Mouse (Mus musculus): ENCODE results near the gene Angptl2. TPM values are rescaled to one million over a fixed set of nuclear protein-coding genes. Genes with fewer than 3 reads are reported as not detected.
"Not testable (repeated sequence)": the region's sequence is repeated elsewhere in the genome, so short reads cannot be mapped to it uniquely, and the experiment has no call there.

Gene Angptl2
- polyA plus RNA-seq, 1 experiment = 15.1 TPM

DNA sequence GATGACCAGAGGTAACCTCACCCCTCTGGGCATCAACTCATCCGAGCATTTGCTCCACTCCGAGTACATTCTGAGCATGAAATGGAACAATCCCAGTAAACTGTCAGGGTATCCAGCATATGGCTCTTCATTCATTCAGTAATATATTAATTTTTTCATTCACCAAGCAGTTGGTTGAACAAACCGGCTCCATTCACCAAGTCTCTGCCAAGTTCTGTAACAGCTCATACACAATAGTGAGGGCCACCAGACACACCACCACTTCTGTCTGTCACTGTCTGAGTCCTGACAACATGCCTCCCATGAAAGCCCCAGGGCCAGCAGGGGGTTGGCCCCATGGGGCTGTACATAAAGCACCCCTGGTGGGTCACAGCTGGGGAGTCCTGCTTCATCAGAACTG lies 25.9 kb upstream of the Angptl2 start:
- TF ChIP-seq POLR2A (IDR thresholded peaks at IDR 0.05; ENCODE audit: borderline replicate concordance, low read depth, low read length) (no peak), CTCF (IDR thresholded peaks at IDR 0.05; ENCODE audit: low read depth, low read length) (no peak)
- Histone ChIP-seq H3K4me3 (ENCODE audit: insufficient read depth, low read length) (no peak overlapping the region), H3K27ac (ENCODE audit: insufficient read depth, low read depth, low read length) (no peak overlapping the region), H3K4me1 (ENCODE audit: control insufficient read depth, insufficient read depth, low read length) (no peaks in the 10 kb centered on the region)

DNA sequence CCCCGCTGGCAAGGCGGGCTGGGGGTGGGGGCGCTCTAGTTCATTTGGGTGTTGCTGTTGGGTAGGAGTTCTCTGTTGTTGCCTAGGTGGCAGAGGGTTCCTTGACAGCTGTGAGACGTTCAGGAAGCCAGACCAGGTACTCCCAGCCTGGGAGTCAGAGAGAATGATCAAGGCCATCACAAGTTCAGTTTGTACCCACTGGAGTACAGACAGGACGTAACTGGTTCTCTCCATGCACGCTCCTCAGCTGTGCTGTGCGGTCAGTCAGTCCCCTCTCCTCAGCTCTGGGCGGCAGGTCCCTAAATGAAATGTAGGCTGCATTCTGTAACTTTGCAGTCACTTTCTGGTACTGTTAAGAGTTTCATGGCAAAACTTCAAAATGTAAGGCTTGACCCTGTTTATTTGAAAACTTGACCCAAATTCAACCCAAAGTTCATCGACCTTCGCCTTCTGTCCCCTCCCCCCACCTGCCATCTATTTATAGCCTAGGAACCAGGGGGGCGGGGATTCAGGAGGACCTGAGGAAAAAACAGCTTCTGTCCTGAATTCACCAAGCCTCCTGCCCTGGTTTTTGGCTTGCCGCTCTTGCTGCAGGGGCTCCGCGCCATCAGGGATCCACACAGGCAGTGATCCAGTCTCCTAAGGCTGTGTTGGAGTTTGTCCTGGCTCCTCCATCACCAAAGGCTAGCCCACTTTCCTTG lies 15.4 kb upstream of the Angptl2 start:
- H3K27ac ChIP-seq (ENCODE audit: insufficient read depth, low read depth, low read length) = no peak overlapping the region
- H3K4me1 ChIP-seq (ENCODE audit: control insufficient read depth, insufficient read depth, low read length) = peaks cover 29% of the 10 kb centered on the region
- no peak for TF ChIP-seq POLR2A (IDR thresholded peaks at IDR 0.05; ENCODE audit: borderline replicate concordance, low read depth, low read length)
- TF ChIP-seq CTCF (IDR thresholded peaks at IDR 0.05; ENCODE audit: low read depth, low read length) = no peak
- no peak overlapping the region for H3K4me3 ChIP-seq (ENCODE audit: insufficient read depth, low read length)

DNA sequence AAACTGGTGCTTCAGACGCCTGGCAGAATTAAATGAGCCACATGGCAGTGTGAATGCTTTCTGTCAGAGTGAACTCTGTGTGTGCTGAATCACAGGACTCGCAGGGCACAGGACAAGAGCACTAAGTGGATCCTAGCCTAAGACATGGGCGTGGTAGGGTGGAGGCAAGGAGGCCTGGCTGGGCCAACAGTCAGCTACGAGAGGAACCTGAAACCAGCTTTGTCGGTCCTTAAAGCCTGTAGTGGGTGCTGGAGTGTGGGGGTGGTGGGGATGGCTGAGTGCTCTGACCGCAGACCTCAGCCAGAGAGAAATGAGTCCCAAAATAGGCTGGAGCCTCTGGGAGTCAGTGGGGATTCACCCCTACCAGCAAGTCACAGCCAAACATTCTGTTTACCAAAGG lies 12.6 kb upstream of the Angptl2 start:
- Histone ChIP-seq H3K4me1 (ENCODE audit: control insufficient read depth, insufficient read depth, low read length) (peaks cover 55% of the 10 kb centered on the region), H3K4me3 (ENCODE audit: insufficient read depth, low read length) (no peak overlapping the region), H3K27ac (ENCODE audit: insufficient read depth, low read depth, low read length) (peak overlapping the region; percentile 58)
- TF ChIP-seq CTCF (IDR thresholded peaks at IDR 0.05; ENCODE audit: low read depth, low read length) = no peak
- no peak for TF ChIP-seq POLR2A (IDR thresholded peaks at IDR 0.05; ENCODE audit: borderline replicate concordance, low read depth, low read length)

DNA sequence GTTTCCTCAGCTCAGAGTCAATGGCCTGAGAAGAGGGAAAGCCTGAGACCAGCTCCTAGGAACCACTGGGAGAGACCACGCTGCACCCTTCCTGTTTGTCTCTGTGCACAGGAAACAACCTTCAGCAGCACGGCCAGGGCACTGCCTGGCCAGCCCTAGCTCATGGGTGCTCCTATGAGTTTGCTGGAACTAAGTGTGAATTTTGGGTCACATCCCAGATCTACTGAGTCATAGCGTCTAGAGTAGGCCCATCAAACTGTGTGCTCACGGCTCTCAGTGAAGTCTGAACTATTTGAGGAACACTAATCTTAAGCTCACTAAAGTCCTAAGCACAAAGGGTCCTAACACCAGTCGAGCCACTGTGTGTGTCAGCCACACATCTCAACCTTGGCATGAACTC lies 10.9 kb upstream of the Angptl2 start:
- Histone ChIP-seq H3K4me3 (ENCODE audit: insufficient read depth, low read length) (no peak overlapping the region), H3K4me1 (ENCODE audit: control insufficient read depth, insufficient read depth, low read length) (peaks cover 60% of the 10 kb centered on the region), H3K27ac (ENCODE audit: insufficient read depth, low read depth, low read length) (peak overlapping the region; percentile 58)
- TF ChIP-seq CTCF (IDR thresholded peaks at IDR 0.05; ENCODE audit: low read depth, low read length) (no peak), POLR2A (IDR thresholded peaks at IDR 0.05; ENCODE audit: borderline replicate concordance, low read depth, low read length) (no peak)

DNA sequence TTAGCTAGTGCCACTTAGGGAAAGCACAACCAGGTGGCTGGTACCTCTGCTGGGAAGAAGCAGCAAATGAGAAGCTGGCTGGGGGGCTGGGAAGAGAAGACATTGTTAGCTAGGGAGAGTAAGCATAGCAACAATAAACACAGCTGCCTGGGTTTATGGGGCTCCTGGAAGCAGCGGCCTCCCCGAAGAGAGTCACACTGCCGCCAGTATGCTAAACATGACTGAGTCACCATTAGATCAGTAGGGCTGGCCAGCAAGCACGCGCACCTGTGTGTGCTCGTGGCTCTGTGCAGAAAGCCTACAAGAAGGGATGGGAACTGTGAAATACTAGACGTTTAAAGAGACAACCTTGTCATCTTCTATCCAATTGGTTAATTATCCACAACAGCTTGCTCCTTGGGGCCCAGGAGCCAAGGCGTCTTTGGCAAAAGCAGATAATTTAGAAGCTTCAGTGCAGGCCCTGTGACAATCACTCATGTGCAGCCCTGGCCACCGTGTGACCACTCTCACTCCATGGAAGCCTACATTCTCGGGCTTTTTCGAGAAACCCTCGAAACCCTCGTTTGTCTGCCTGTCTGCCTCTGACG lies 9.8 kb upstream of the Angptl2 start:
- Histone ChIP-seq H3K27ac (ENCODE audit: insufficient read depth, low read depth, low read length) (peak overlapping the region; percentile 80), H3K4me3 (ENCODE audit: insufficient read depth, low read length) (no peak overlapping the region), H3K4me1 (ENCODE audit: control insufficient read depth, insufficient read depth, low read length) (peaks cover 60% of the 10 kb centered on the region)
- TF ChIP-seq CTCF (IDR thresholded peaks at IDR 0.05; ENCODE audit: low read depth, low read length) = no peak
- TF ChIP-seq POLR2A (IDR thresholded peaks at IDR 0.05; ENCODE audit: borderline replicate concordance, low read depth, low read length) = no peak

DNA sequence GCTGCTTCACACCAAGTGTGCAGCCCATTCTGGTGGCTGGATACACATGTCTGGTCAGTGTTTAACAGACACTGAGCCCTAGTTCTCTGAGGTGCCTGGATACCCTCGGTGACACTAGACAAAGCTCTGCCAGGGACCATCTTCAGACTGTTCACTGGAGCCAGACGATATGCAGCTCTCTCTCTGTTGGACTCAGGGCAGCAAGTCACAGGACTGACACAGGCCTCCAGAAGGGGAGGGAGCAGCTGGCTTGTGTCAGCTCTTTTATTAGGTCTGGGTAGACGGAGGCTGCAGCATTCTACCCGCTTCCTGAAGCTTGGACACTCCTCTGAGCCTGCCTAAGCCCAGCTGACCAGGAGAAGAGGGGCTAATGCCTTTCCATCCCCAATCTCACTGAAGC lies 8.8 kb upstream of the Angptl2 start:
- peaks cover 60% of the 10 kb centered on the region for H3K4me1 ChIP-seq (ENCODE audit: control insufficient read depth, insufficient read depth, low read length)

DNA sequence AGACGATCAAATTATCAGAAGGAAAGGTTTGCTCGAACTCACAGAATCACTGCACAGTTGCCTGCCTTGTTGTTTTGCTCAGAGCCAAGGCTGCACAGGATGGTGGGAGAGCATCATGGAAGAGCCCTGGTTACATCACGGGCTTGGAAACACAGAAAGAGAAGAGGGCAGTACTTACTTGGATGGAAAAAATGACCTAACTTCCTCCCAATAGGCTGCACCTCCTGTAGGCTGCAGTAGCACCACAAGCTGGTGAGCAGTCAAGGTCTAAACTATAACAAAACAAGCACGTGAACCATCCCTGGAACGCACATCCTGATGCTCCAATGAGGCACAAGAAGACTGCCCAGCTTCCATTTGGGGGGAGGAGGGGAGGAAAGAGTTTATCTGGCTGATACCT lies 7.7 kb upstream of the Angptl2 start:
- Histone ChIP-seq H3K27ac (ENCODE audit: insufficient read depth, low read depth, low read length) (peak overlapping the region; percentile 80; the same call in 1 of the 2 replicates), H3K4me1 (ENCODE audit: control insufficient read depth, insufficient read depth, low read length) (peaks cover 51% of the 10 kb centered on the region)

More for the DNA sequence above, 8.8 kb upstream of the Angptl2 start:
- no peak for TF ChIP-seq CTCF (IDR thresholded peaks at IDR 0.05; ENCODE audit: low read depth, low read length)
- no peak for TF ChIP-seq POLR2A (IDR thresholded peaks at IDR 0.05; ENCODE audit: borderline replicate concordance, low read depth, low read length)
- no peak overlapping the region for H3K4me3 ChIP-seq (ENCODE audit: insufficient read depth, low read length)
- peak overlapping the region; percentile 80 for H3K27ac ChIP-seq (ENCODE audit: insufficient read depth, low read depth, low read length)

DNA sequence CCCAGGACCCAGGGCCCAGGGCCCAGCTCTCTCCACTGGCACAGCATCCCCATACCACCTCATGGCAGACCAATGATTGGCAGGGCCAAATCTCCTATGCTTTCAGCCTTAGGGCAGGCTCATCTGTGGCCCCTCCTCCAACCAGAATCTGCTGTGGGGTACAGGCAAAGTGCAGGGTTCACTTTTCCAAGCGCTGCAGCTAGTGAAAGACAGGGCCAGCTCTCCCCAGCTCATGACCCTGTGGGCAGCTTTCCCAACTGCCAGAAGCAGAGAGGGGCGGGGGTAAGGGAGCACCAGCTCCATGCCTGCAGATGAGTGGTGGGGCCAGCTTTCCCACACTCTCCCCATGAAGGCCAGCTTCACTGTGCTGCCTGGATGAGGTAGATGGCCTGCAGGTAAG lies 5.0 kb upstream of the Angptl2 start:
- no peak for TF ChIP-seq CTCF (IDR thresholded peaks at IDR 0.05; ENCODE audit: low read depth, low read length)
- TF ChIP-seq POLR2A (IDR thresholded peaks at IDR 0.05; ENCODE audit: borderline replicate concordance, low read depth, low read length) = no peak

More for the DNA sequence above, 7.7 kb upstream of the Angptl2 start:
- no peak overlapping the region for H3K4me3 ChIP-seq (ENCODE audit: insufficient read depth, low read length)
- TF ChIP-seq CTCF (IDR thresholded peaks at IDR 0.05; ENCODE audit: low read depth, low read length) = no peak
- no peak for TF ChIP-seq POLR2A (IDR thresholded peaks at IDR 0.05; ENCODE audit: borderline replicate concordance, low read depth, low read length)

DNA sequence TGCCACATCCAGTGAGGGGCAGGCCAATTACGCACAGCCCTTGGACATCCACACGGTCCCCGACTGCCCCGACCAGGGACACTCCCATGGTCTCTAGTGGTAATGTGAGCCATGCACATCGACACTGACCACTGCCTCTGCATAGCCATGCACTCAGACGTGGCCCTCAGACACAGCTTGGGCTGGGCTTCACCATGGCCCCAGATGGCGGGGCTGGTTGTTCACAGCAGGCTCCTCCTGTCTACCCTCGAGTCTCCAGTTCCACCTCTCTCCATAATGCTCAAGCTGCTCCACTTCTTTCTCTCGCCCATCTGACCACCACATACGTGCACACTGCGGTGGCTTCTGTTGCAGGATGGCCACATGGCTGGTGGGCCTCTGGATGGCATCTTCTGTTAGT lies 4.6 kb upstream of the Angptl2 start:
- H3K4me1 ChIP-seq (ENCODE audit: control insufficient read depth, insufficient read depth, low read length) = peaks cover 35% of the 10 kb centered on the region

More for the DNA sequence above, 5.0 kb upstream of the Angptl2 start:
- no peak overlapping the region for H3K27ac ChIP-seq (ENCODE audit: insufficient read depth, low read depth, low read length)
- H3K4me1 ChIP-seq (ENCODE audit: control insufficient read depth, insufficient read depth, low read length) = peaks cover 39% of the 10 kb centered on the region
- H3K4me3 ChIP-seq (ENCODE audit: insufficient read depth, low read length) = no peak overlapping the region

DNA sequence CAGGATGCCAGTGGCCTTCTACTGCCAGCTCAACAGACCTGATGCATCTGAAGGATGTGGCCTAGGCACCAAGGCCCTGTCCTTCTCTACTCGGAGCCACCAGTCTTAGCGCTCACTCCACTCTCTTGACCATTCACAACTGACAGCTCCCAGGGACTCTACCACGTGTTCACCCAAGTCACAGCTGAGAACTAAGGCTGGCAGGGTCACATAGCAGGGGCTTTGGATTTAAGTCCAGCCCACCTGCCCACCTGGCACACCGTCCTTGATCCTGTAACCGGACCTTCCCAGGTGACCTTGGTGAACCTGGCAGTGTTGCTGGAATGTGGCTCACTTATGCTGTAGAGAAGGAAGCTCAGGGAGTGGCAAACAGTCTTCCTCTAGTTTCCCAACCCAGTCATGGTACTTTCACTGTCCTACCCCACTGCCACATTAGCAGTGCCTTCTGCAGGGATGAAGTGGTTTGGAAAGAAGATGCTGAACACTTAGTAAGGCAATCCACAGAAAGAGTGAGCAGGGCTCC lies 631 bp upstream of the Angptl2 start:
- TF ChIP-seq CTCF (IDR thresholded peaks at IDR 0.05; ENCODE audit: low read depth, low read length) = no peak
- no peak for TF ChIP-seq POLR2A (IDR thresholded peaks at IDR 0.05; ENCODE audit: borderline replicate concordance, low read depth, low read length)
- peaks cover 15% of the 10 kb centered on the region for H3K4me1 ChIP-seq (ENCODE audit: control insufficient read depth, insufficient read depth, low read length)
- H3K27ac ChIP-seq (ENCODE audit: insufficient read depth, low read depth, low read length) = no peak overlapping the region
- peak overlapping the region; percentile 38 for H3K4me3 ChIP-seq (ENCODE audit: insufficient read depth, low read length)

More for the DNA sequence above, 4.6 kb upstream of the Angptl2 start:
- not testable (repeated sequence) for H3K4me3 ChIP-seq (ENCODE audit: insufficient read depth, low read length); H3K27ac ChIP-seq (ENCODE audit: insufficient read depth, low read depth, low read length)

Data from bone marrow macrophage, adult 2 months (primary cell).